Mouse (Mus musculus): Measurements from ENCODE around the gene Ppp2r5a.
"Not testable (repeated sequence)": the region's sequence is repeated elsewhere in the genome, so short reads cannot be mapped to it uniquely, and the experiment has no call there.

Ppp2r5a gene

GRCm38 (mm10) chr1:191403074-191403473, at the start of gene Ppp2r5a:
Gene Ppp2r5a, minus strand, starts transcription at chr1:191403272.
- no peak for DNase-seq (ENCODE audit: low read depth in 2 of 2, low spot score in 2 of 2)

- DNase-seq (ENCODE audit: low read depth in 2 of 2, low spot score in 2 of 2) = no peak
Measured at GRCm38 (mm10) chr1:191450614-191451013, 47.5 kb upstream of the Ppp2r5a start.

GRCm38 (mm10) chr1:191449537-191449936, 46.5 kb upstream of the Ppp2r5a start:
- DNase-seq (ENCODE audit: low read depth in 2 of 2, low spot score in 2 of 2) = no peak

- DNase-seq (ENCODE audit: low read depth in 2 of 2, low spot score in 2 of 2) = peak; percentile 24 to 32
Measured at GRCm38 (mm10) chr1:191447391-191448016, 44.4 kb upstream of the Ppp2r5a start.

GRCm38 (mm10) chr1:191446307-191446706, 43.2 kb upstream of the Ppp2r5a start:
- DNase-seq (ENCODE audit: low read depth in 2 of 2, low spot score in 2 of 2) = no peak

GRCm38 (mm10) chr1:191445831-191446258, 42.8 kb upstream of the Ppp2r5a start:
- DNase-seq (ENCODE audit: low read depth in 2 of 2, low spot score in 2 of 2) = peak; percentile 60

GRCm38 (mm10) chr1:191445401-191445800, 42.3 kb upstream of the Ppp2r5a start:
- DNase-seq (ENCODE audit: low read depth in 2 of 2, low spot score in 2 of 2) = peak in 1 of 2 experiments; percentile 21

GRCm38 (mm10) chr1:191444467-191444866, 41.4 kb upstream of the Ppp2r5a start:
- no peak for DNase-seq (ENCODE audit: low read depth in 2 of 2, low spot score in 2 of 2)

- DNase-seq (ENCODE audit: low read depth in 2 of 2, low spot score in 2 of 2) = no peak
Measured at GRCm38 (mm10) chr1:191439011-191439410, 35.9 kb upstream of the Ppp2r5a start.

- no peak for DNase-seq (ENCODE audit: low read depth in 2 of 2, low spot score in 2 of 2)
Measured at GRCm38 (mm10) chr1:191438546-191438945, 35.5 kb upstream of the Ppp2r5a start.

- no peak for DNase-seq (ENCODE audit: low read depth in 2 of 2, low spot score in 2 of 2)
Measured at GRCm38 (mm10) chr1:191436647-191437046, 33.6 kb upstream of the Ppp2r5a start.

- no peak for DNase-seq (ENCODE audit: low read depth in 2 of 2, low spot score in 2 of 2)
Measured at GRCm38 (mm10) chr1:191435359-191435758, 32.3 kb upstream of the Ppp2r5a start.

GRCm38 (mm10) chr1:191432531-191432930, 29.5 kb upstream of the Ppp2r5a start:
- DNase-seq (ENCODE audit: low read depth in 2 of 2, low spot score in 2 of 2) = no peak

GRCm38 (mm10) chr1:191432023-191432422, 29.0 kb upstream of the Ppp2r5a start:
- DNase-seq (ENCODE audit: low read depth in 2 of 2, low spot score in 2 of 2) = no peak

GRCm38 (mm10) chr1:191430121-191430520, 27.0 kb upstream of the Ppp2r5a start:
- no peak for DNase-seq (ENCODE audit: low read depth in 2 of 2, low spot score in 2 of 2)

- peak; percentile 51 to 55 for DNase-seq (ENCODE audit: low read depth in 2 of 2, low spot score in 2 of 2)
Measured at GRCm38 (mm10) chr1:191425884-191426283, 22.8 kb upstream of the Ppp2r5a start.

GRCm38 (mm10) chr1:191423201-191423600, 20.1 kb upstream of the Ppp2r5a start:
- DNase-seq (ENCODE audit: low read depth in 2 of 2, low spot score in 2 of 2) = no peak

- not testable (repeated sequence) for DNase-seq (ENCODE audit: low read depth in 2 of 2, low spot score in 2 of 2)
Measured at GRCm38 (mm10) chr1:191422714-191423113, 19.6 kb upstream of the Ppp2r5a start.

GRCm38 (mm10) chr1:191422164-191422563, 19.1 kb upstream of the Ppp2r5a start:
- peak; percentile 40 to 43 for DNase-seq (ENCODE audit: low read depth in 2 of 2, low spot score in 2 of 2)

- peak; percentile 31 to 32 for DNase-seq (ENCODE audit: low read depth in 2 of 2, low spot score in 2 of 2)
Measured at GRCm38 (mm10) chr1:191421426-191421999, 18.4 kb upstream of the Ppp2r5a start.

GRCm38 (mm10) chr1:191420930-191421404, 17.9 kb upstream of the Ppp2r5a start:
- DNase-seq (ENCODE audit: low read depth in 2 of 2, low spot score in 2 of 2) = peak; percentile 59 to 74

GRCm38 (mm10) chr1:191419991-191420751, 17.1 kb upstream of the Ppp2r5a start:
- no peak for DNase-seq (ENCODE audit: low read depth in 2 of 2, low spot score in 2 of 2)

All from CD8-positive naive resting alpha-beta T cell, adult 2 months (primary cell).